Mouse (Mus musculus): Measurements from ENCODE around the gene B3gnt6. TPM values are rescaled to one million over a fixed set of nuclear protein-coding genes. Genes with fewer than 3 reads are reported as not detected.

Gene B3gnt6
- total RNA-seq (2014; rRNA removed): 0.08 and 0.19 TPM in 2 replicates
- polyA plus RNA-seq (2015; fragmentation: Nextera tagmentation; extraction: Ambion mirVana): 0.26 and 0.63 TPM in 2 replicates

- Histone ChIP-seq H3K4me3 (ENCODE audit: low read depth, low read length) (no peak within 1 kb of the TSS), H3K27ac (ENCODE audit: low read depth, low read length) (no peak within 1 kb of the TSS), H3K36me3 (ENCODE audit: insufficient read depth) (no peaks in the 10 kb centered on the region), H3K27me3 (ENCODE audit: insufficient read depth, low read length) (peaks cover 20% of the 10 kb centered on the region; the same call in 1 of the 2 replicates), H3K9me3 (ENCODE audit: low read length) (no peaks in the 10 kb centered on the region), H3K9ac (no peak within 1 kb of the TSS), H3K4me1 (ENCODE audit: insufficient read depth) (peaks cover under 1% of the 10 kb centered on the region; the same call in 1 of the 2 replicates), H3K4me2 (ENCODE audit: low read depth) (no peak within 1 kb of the TSS)
- no peak for TF ChIP-seq CTCF (IDR thresholded peaks at IDR 0.05; ENCODE audit: low read depth)
- DNase-seq (no peak), ATAC-seq (no peak)
- WGBS: 92% methylated on average over 4 of the region's 4 CpGs
These were observed at the start of gene B3gnt6 for GRCm38 (mm10) chr7:98199381-98199780. TSS of gene B3gnt6 (minus strand) at chr7:98199481.

- Histone ChIP-seq H3K4me1 (ENCODE audit: insufficient read depth) (no peaks in the 10 kb centered on the region), H3K4me3 (ENCODE audit: low read depth, low read length) (no peak overlapping the region), H3K27ac (ENCODE audit: low read depth, low read length) (no peak overlapping the region), H3K36me3 (ENCODE audit: insufficient read depth) (no peaks in the 10 kb centered on the region), H3K4me2 (ENCODE audit: low read depth) (no peak overlapping the region), H3K9ac (no peak overlapping the region), H3K9me3 (ENCODE audit: low read length) (no peaks in the 10 kb centered on the region), H3K27me3 (ENCODE audit: insufficient read depth, low read length) (no peaks in the 10 kb centered on the region)
- TF ChIP-seq CTCF (IDR thresholded peaks at IDR 0.05; ENCODE audit: low read depth): no peak
- DNase-seq: peak; percentile 66
- ATAC-seq: peak; percentile 86
- whole genome bisulfite sequencing: 57% methylated on average over 3 of the region's 3 CpGs
These were observed 37.5 kb upstream of the B3gnt6 start for GRCm38 (mm10) chr7:98236686-98237359.

- no peak overlapping the region for H3K27ac ChIP-seq (ENCODE audit: low read depth, low read length)
- no peaks in the 10 kb centered on the region for H3K4me1 ChIP-seq (ENCODE audit: insufficient read depth)
- H3K4me2 ChIP-seq (ENCODE audit: low read depth): no peak overlapping the region
- no peaks in the 10 kb centered on the region for H3K36me3 ChIP-seq (ENCODE audit: insufficient read depth)
- H3K27me3 ChIP-seq (ENCODE audit: insufficient read depth, low read length): no peaks in the 10 kb centered on the region
- H3K9ac ChIP-seq: no peak overlapping the region
- H3K9me3 ChIP-seq (ENCODE audit: low read length): no peaks in the 10 kb centered on the region
- no peak overlapping the region for H3K4me3 ChIP-seq (ENCODE audit: low read depth, low read length)
- TF ChIP-seq CTCF (IDR thresholded peaks at IDR 0.05; ENCODE audit: low read depth): no peak
- 92% methylated on average over 4 of the region's 4 CpGs for WGBS
- DNase-seq (no peak), ATAC-seq (no peak)
These were observed 24.5 kb upstream of the B3gnt6 start for GRCm38 (mm10) chr7:98223796-98224195.

- no peak for TF ChIP-seq CTCF (IDR thresholded peaks at IDR 0.05; ENCODE audit: low read depth)
- DNase-seq: no peak
- Histone ChIP-seq H3K27me3 (ENCODE audit: insufficient read depth, low read length) (no peaks in the 10 kb centered on the region), H3K4me3 (ENCODE audit: low read depth, low read length) (no peak overlapping the region), H3K27ac (ENCODE audit: low read depth, low read length) (no peak overlapping the region), H3K9me3 (ENCODE audit: low read length) (no peaks in the 10 kb centered on the region), H3K4me1 (ENCODE audit: insufficient read depth) (no peaks in the 10 kb centered on the region), H3K4me2 (ENCODE audit: low read depth) (no peak overlapping the region), H3K9ac (no peak overlapping the region), H3K36me3 (ENCODE audit: insufficient read depth) (no peaks in the 10 kb centered on the region)
- ATAC-seq: no peak
These were observed 17.4 kb upstream of the B3gnt6 start for GRCm38 (mm10) chr7:98216713-98217112.

- no peak for ATAC-seq
- Histone ChIP-seq H3K36me3 (ENCODE audit: insufficient read depth) (no peaks in the 10 kb centered on the region), H3K4me1 (ENCODE audit: insufficient read depth) (no peaks in the 10 kb centered on the region), H3K4me3 (ENCODE audit: low read depth, low read length) (no peak overlapping the region), H3K9ac (no peak overlapping the region), H3K4me2 (ENCODE audit: low read depth) (no peak overlapping the region), H3K27ac (ENCODE audit: low read depth, low read length) (no peak overlapping the region), H3K27me3 (ENCODE audit: insufficient read depth, low read length) (no peaks in the 10 kb centered on the region), H3K9me3 (ENCODE audit: low read length) (no peaks in the 10 kb centered on the region)
- WGBS: 80% methylated on average over 4 of the region's 4 CpGs
- no peak for TF ChIP-seq CTCF (IDR thresholded peaks at IDR 0.05; ENCODE audit: low read depth)
- DNase-seq: no peak
These were observed 3.7 kb upstream of the B3gnt6 start for GRCm38 (mm10) chr7:98202946-98203345.

GRCm38 (mm10) chr7:98201493-98202028, 2.3 kb upstream of the B3gnt6 start:
- no peak for TF ChIP-seq CTCF (IDR thresholded peaks at IDR 0.05; ENCODE audit: low read depth)
- H3K27ac ChIP-seq (ENCODE audit: low read depth, low read length): no peak overlapping the region
- H3K36me3 ChIP-seq (ENCODE audit: insufficient read depth): no peaks in the 10 kb centered on the region
- H3K4me3 ChIP-seq (ENCODE audit: low read depth, low read length): no peak overlapping the region
- H3K27me3 ChIP-seq (ENCODE audit: insufficient read depth, low read length): peaks cover 6% of the 10 kb centered on the region; the same call in 1 of the 2 replicates
- no peaks in the 10 kb centered on the region for H3K9me3 ChIP-seq (ENCODE audit: low read length)
- no peaks in the 10 kb centered on the region for H3K4me1 ChIP-seq (ENCODE audit: insufficient read depth)
- no peak overlapping the region for H3K9ac ChIP-seq
- no peak for DNase-seq
- H3K4me2 ChIP-seq (ENCODE audit: low read depth): no peak overlapping the region
- ATAC-seq: no peak
- WGBS: 85% methylated on average over 5 of the region's 5 CpGs

GRCm38 (mm10) chr7:98200396-98200795, 1.1 kb upstream of the B3gnt6 start:
- ATAC-seq (no peak), DNase-seq (no peak)
- Histone ChIP-seq H3K36me3 (ENCODE audit: insufficient read depth) (no peaks in the 10 kb centered on the region), H3K4me2 (ENCODE audit: low read depth) (no peak overlapping the region), H3K27me3 (ENCODE audit: insufficient read depth, low read length) (peaks cover 14% of the 10 kb centered on the region; the same call in 1 of the 2 replicates), H3K9me3 (ENCODE audit: low read length) (no peaks in the 10 kb centered on the region), H3K4me3 (ENCODE audit: low read depth, low read length) (no peak overlapping the region), H3K4me1 (ENCODE audit: insufficient read depth) (no peaks in the 10 kb centered on the region), H3K27ac (ENCODE audit: low read depth, low read length) (no peak overlapping the region), H3K9ac (no peak overlapping the region)
- WGBS: 94% methylated on average over 3 of the region's 3 CpGs
- no peak for TF ChIP-seq CTCF (IDR thresholded peaks at IDR 0.05; ENCODE audit: low read depth)
